Mouse (Mus musculus): ENCODE results near the gene Tmtc4.

DNA sequence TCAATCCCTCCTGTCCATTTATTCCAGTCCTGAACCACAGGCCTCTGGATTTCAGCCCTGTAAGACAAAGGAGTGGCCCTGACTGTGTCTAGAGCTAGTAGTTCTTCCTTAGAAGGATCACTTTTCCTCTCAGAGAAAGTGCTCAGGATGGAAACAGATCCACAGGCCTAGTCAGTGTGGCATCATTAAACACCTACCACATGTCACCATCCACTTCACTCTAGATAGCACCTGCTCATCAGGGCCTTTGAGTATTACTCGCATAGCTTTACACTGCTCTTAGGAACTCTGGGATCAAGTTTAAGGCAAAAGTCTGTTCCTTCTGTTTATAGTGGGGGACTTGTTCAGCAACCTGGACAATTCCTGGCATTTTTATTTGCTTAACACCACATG lies 95.4 kb downstream of the Tmtc4 start:
- TF ChIP-seq ZC3H11A (IDR thresholded peaks at IDR 0.05; ENCODE audit: low read depth, low read length) (no peak), CTCF (conservative IDR thresholded peaks at IDR 0.05 in 1 of 2, IDR thresholded peaks at IDR 0.05 in 1 of 2; ENCODE audit: low read depth in 2 of 2, low read length in 2 of 2) (no peak)

All from CH12.LX (cell line).